Mouse (Mus musculus): Measurements from ENCODE around the gene Ccdc160. TPM values are rescaled to one million over a fixed set of nuclear protein-coding genes. Genes with fewer than 3 reads are reported as not detected.

The Ccdc160 gene
- polyA plus RNA-seq, 1 experiment from 2014 or later, result 0.69 TPM

DNA sequence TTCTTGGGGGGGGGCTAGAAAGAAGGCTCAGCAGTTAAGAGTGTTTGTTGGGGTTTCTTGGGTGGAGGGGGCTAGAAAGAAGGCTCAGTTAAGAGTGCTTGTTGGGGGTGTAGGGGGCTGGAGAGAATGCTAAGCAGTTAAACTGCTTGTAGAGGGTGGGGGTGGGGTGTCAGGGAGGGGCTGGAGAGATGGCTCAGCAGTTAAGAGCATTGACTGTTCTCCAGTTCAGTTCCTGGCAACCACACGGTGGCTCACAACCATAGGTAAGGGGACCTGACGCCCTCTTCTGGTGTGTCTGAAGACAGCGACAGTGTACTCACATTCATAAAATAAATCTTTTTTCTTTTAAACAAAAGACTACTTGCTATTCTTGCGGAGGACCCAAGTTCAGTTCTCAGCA is 28.8 kb upstream of the Ccdc160 start:
- Histone ChIP-seq H3K4me2 (no peak overlapping the region), H3K9me3 (replicated peaks) (no peaks in the 10 kb centered on the region), H3K4me3 (no peak overlapping the region), H3K4me1 (replicated peaks) (no peaks in the 10 kb centered on the region), H3K9ac (no peak overlapping the region), H3K27me3 (replicated peaks) (no peaks in the 10 kb centered on the region), H3K36me3 (no peaks in the 10 kb centered on the region), H3K27ac (ENCODE audit: poor library complexity, severe bottlenecking) (no peak overlapping the region)
- ATAC-seq (ENCODE audit: insufficient number of reproducible peaks, low FRiP score), result no peak
- WGBS, result 55% methylated on average over 4 of the region's 4 CpGs

DNA sequence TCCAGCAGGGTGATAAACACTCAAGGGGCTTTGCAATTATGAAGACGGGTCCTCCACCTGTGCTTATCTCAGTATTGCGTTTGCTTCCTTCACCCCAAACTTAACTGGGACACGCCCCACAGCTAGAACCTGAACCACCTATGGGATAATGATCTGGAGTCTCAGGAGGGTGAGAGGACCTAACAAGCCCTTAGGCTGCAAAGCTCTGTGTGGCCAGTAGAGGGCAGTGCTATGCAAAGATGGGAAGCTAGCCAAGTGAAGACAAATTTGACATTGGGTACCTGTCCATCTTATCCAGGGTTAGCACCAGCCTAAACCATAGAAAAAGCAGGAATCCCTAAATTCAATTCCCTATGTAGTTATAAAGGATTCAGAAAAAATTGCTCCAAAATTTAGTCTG is 15.0 kb upstream of the Ccdc160 start:
- Histone ChIP-seq H3K36me3 (no peaks in the 10 kb centered on the region), H3K27ac (ENCODE audit: poor library complexity, severe bottlenecking) (no peak overlapping the region), H3K4me3 (no peak overlapping the region), H3K27me3 (replicated peaks) (no peaks in the 10 kb centered on the region), H3K9ac (no peak overlapping the region), H3K4me2 (no peak overlapping the region), H3K4me1 (replicated peaks) (no peaks in the 10 kb centered on the region), H3K9me3 (replicated peaks) (no peaks in the 10 kb centered on the region)
- 30% methylated on average over 3 of the region's 3 CpGs for WGBS
- no peak for ATAC-seq (ENCODE audit: insufficient number of reproducible peaks, low FRiP score)

DNA sequence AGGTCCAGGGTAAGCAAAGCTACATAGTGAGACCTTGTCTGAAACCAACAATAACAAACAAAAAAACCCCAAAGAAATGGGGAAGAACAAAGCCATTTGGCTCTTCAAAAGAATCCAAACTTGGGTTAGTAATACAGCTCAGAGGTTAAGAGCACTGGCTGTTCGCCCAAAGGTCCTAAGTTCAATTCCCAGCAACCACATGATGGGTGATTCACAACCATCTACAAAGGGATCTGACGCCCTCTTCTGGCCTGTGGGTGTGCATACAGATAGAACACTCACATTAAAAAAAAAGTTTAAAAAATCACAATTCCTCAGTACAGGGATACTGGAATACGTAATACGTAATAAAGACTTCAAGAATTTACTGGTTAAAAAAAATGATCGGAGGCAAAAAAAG is 13.3 kb upstream of the Ccdc160 start:
- H3K4me3 ChIP-seq, result no peak overlapping the region
- H3K4me2 ChIP-seq, result no peak overlapping the region
- no peak for ATAC-seq (ENCODE audit: insufficient number of reproducible peaks, low FRiP score)
- WGBS, result 73% methylated on average over 5 of the region's 5 CpGs
- no peaks in the 10 kb centered on the region for H3K27me3 ChIP-seq (replicated peaks)
- H3K36me3 ChIP-seq, result no peaks in the 10 kb centered on the region
- no peak overlapping the region for H3K9ac ChIP-seq
- H3K4me1 ChIP-seq (replicated peaks), result no peaks in the 10 kb centered on the region
- no peaks in the 10 kb centered on the region for H3K9me3 ChIP-seq (replicated peaks)
- H3K27ac ChIP-seq (ENCODE audit: poor library complexity, severe bottlenecking), result no peak overlapping the region

DNA sequence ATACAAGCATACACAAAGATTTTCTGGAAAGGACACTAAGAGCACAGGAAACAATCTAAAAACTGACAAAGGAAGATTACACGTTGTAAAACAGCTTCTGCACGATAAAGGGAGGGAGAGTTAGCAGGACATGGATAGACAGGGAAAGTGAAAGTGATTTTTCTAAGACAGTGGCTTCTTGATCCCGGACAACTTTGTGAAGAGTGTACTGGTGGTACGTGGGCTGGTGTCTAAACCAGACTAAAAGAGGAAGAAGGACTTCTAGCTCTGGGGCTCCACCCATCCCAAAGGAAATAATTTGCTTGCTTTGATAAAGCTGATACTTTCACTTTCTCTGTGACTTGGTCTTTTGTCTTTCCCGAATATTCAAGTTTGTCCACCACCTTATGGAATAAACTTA is 7.1 kb upstream of the Ccdc160 start:
- Histone ChIP-seq H3K4me2 (no peak overlapping the region; the same call in 1 of the 2 replicates), H3K4me3 (no peak overlapping the region)

DNA sequence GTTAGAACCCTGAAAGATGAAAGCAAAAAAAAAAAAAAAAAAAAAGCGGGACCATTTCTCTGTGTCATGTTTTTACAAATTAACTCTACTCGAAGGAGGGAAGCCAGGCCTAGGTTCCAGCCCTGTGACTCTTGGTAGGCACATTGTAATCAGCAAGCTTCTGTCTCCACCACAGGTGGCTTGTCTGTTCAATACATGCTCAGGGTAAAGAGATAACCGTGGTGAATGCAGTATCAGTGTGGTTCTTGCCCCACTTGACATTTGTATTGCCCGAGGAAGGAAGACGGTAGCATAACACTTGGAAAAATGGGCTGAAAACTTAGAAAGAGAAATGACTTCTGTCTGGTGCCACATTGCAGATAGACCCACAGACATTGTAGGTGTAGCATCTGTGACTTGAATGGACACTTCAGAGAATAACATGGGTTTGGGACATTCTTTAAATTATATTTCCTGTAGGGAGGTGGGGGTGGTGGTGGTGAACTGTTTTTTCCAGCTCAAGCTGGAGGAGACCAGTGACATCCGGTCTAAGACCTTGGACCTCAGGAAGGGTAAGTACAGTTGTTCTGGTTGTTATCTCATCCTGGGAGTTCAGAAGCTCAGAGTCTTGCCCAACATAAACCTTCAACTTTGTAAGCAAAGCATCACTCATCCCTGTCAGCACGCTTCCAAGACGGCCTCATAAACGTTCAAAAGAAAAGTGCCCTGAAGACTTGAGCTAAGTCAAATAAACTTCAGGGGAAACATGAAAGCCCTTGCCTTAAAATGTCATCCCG is 1.1 kb downstream of the Ccdc160 start:
- no peak overlapping the region for H3K4me3 ChIP-seq
- H3K36me3 ChIP-seq, result no peaks in the 10 kb centered on the region
- H3K4me1 ChIP-seq (replicated peaks), result no peaks in the 10 kb centered on the region
- ATAC-seq (ENCODE audit: insufficient number of reproducible peaks, low FRiP score), result no peak
- WGBS, result 35% methylated on average over 10 of the region's 10 CpGs
- H3K9ac ChIP-seq, result no peak overlapping the region
- H3K9me3 ChIP-seq (replicated peaks), result no peaks in the 10 kb centered on the region
- no peak overlapping the region for H3K27ac ChIP-seq (ENCODE audit: poor library complexity, severe bottlenecking)
- no peaks in the 10 kb centered on the region for H3K27me3 ChIP-seq (replicated peaks)
- no peak overlapping the region for H3K4me2 ChIP-seq

More for the DNA sequence above, 7.1 kb upstream of the Ccdc160 start:
- Histone ChIP-seq H3K4me1 (replicated peaks) (no peaks in the 10 kb centered on the region), H3K27ac (ENCODE audit: poor library complexity, severe bottlenecking) (no peak overlapping the region), H3K36me3 (no peaks in the 10 kb centered on the region), H3K9me3 (replicated peaks) (no peaks in the 10 kb centered on the region), H3K9ac (no peak overlapping the region), H3K27me3 (replicated peaks) (no peaks in the 10 kb centered on the region)
- ATAC-seq (ENCODE audit: insufficient number of reproducible peaks, low FRiP score), result no peak
- 52% methylated on average over 5 of the region's 5 CpGs for WGBS

DNA sequence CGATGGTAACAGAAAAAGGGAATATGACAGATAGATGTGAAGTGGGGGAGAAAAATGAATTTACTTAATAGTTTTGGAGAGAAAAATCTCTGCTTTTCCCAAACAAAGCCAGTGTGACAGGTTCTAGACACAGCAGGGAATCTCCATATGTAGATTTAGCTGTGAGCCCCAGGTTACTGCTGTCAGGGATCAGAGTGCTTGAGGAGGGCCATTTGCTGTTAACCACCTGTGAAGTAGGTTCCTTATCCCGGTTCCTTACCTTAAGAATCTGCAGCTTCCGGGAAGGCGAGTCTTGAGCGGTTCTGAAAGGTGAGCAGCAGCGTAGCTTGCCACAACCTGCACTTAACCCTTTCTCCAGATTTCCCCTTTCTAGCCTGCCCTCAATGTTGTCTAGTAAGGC is 1.9 kb downstream of the Ccdc160 start:
- H3K27me3 ChIP-seq (replicated peaks), result no peaks in the 10 kb centered on the region
- no peak overlapping the region for H3K4me3 ChIP-seq
- H3K27ac ChIP-seq (ENCODE audit: poor library complexity, severe bottlenecking), result no peak overlapping the region
- no peak overlapping the region for H3K9ac ChIP-seq
- H3K9me3 ChIP-seq (replicated peaks), result no peaks in the 10 kb centered on the region
- no peaks in the 10 kb centered on the region for H3K36me3 ChIP-seq
- ATAC-seq (ENCODE audit: insufficient number of reproducible peaks, low FRiP score), result no peak
- no peaks in the 10 kb centered on the region for H3K4me1 ChIP-seq (replicated peaks)
- WGBS, result 42% methylated on average over 6 of the region's 6 CpGs
- no peak overlapping the region for H3K4me2 ChIP-seq

DNA sequence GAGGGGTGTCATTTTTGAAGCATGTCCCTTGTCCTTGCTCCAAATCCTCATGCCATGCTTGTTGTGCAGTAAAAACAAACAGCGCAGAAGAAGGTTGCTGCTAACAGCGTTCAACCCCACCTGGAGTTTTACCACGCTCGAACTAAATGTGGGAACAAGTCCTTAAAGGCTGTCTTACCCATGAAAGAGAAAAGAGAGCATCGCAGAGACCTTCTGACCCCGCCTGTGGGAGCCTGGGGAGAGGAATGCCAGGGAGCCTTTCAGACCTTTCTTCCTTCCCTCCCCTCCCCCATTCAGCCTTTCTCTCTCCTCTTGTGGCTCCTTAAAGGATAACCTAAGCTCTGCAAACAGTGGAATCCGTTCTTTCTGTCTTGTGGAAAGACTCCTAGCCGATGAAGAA is 4.8 kb downstream of the Ccdc160 start:
- H3K36me3 ChIP-seq, result no peaks in the 10 kb centered on the region
- WGBS, result 25% methylated on average over 8 of the region's 8 CpGs
- no peak overlapping the region for H3K4me2 ChIP-seq
- H3K27ac ChIP-seq (ENCODE audit: poor library complexity, severe bottlenecking), result no peak overlapping the region
- H3K27me3 ChIP-seq (replicated peaks), result no peaks in the 10 kb centered on the region
- no peaks in the 10 kb centered on the region for H3K4me1 ChIP-seq (replicated peaks)
- H3K9ac ChIP-seq, result no peak overlapping the region
- H3K4me3 ChIP-seq, result no peak overlapping the region
- no peaks in the 10 kb centered on the region for H3K9me3 ChIP-seq (replicated peaks)
- ATAC-seq (ENCODE audit: insufficient number of reproducible peaks, low FRiP score), result no peak

DNA sequence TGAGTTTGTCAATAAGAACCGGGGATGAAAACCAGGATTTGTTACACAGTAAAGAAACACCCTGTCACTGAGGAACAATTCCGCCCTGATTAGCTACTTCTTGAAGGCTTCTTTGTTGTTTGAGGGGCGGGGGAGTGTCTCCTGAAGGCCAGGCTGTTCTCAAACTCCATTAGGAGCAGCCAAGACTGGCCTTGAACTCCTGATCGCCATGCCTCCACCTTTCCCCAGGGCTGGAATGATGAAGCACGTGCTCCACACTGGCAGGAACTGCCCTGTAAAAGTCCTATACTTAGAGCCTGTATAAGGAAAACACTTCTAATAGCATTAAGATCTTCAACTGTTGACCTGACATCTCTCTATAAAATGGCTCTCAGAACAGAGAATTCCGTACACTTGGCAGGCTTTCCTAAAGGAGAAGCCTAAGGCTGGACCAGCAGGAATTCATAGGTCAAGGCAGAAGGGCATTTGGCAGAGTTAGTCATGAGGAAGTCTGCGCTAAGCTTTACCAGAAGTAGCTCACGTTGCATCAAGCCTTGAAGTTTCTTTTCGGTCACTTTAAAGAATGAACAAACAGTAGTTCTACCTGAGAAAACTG is 6.1 kb downstream of the Ccdc160 start:
- Histone ChIP-seq H3K4me2 (no peak overlapping the region), H3K9me3 (replicated peaks) (no peaks in the 10 kb centered on the region), H3K4me1 (replicated peaks) (no peaks in the 10 kb centered on the region), H3K4me3 (no peak overlapping the region), H3K27me3 (replicated peaks) (no peaks in the 10 kb centered on the region), H3K36me3 (no peaks in the 10 kb centered on the region), H3K27ac (ENCODE audit: poor library complexity, severe bottlenecking) (no peak overlapping the region), H3K9ac (no peak overlapping the region)
- 67% methylated on average over 9 of the region's 9 CpGs for WGBS
- ATAC-seq (ENCODE audit: insufficient number of reproducible peaks, low FRiP score), result no peak

DNA sequence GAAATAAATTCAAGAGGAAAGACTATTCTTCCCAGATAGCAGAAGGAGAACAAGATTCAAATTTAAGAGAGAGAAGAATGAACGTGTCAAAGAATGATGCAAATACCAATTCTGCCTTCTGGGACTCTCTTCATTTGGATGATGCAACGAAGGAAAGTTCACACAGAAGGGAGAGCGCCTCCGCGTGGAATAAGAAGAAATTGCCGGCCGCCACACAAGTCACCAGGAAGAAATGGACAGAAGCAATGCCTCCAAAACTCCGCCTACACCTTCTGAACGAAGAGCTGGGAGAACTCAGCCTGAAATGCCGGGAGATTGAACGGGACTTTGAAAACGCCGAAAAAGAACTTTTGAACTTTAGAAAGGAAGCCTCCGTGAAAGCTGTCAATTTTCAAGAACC is 7.3 kb downstream of the Ccdc160 start:
- Histone ChIP-seq H3K4me3 (no peak overlapping the region), H3K9ac (no peak overlapping the region), H3K4me2 (no peak overlapping the region), H3K4me1 (replicated peaks) (no peaks in the 10 kb centered on the region), H3K36me3 (no peaks in the 10 kb centered on the region), H3K27me3 (replicated peaks) (no peaks in the 10 kb centered on the region), H3K27ac (ENCODE audit: poor library complexity, severe bottlenecking) (no peak overlapping the region), H3K9me3 (replicated peaks) (no peaks in the 10 kb centered on the region)
- WGBS, result 55% methylated on average over 14 of the region's 14 CpGs
- ATAC-seq (ENCODE audit: insufficient number of reproducible peaks, low FRiP score), result no peak

DNA sequence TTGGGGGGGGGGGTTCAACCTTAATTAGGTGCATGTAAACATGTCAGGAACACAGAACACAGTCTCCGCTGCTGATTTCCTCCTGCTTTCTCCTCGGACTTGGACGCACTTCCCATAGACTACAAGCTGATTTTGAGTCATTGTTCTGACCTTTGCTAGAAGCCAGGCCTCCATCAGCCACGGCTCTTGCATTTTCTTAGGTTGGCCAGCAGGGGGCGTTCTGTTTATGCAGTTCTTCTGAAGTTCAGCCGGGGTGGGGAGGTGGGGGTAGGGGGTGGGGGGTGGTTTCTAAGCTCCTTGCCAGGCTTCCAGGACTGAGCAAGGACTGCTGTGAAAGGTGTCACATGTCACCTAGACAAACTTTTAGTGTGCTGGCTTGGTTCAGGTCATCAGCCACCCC is 8.6 kb downstream of the Ccdc160 start:
- 27% methylated on average over 6 of the region's 6 CpGs for WGBS
- H3K27me3 ChIP-seq (replicated peaks), result no peaks in the 10 kb centered on the region
- no peak overlapping the region for H3K9ac ChIP-seq
- no peak overlapping the region for H3K27ac ChIP-seq (ENCODE audit: poor library complexity, severe bottlenecking)
- no peaks in the 10 kb centered on the region for H3K4me1 ChIP-seq (replicated peaks)
- H3K4me3 ChIP-seq, result no peak overlapping the region
- ATAC-seq (ENCODE audit: insufficient number of reproducible peaks, low FRiP score), result no peak
- no peaks in the 10 kb centered on the region for H3K36me3 ChIP-seq
- H3K4me2 ChIP-seq, result no peak overlapping the region
- H3K9me3 ChIP-seq (replicated peaks), result no peaks in the 10 kb centered on the region

DNA sequence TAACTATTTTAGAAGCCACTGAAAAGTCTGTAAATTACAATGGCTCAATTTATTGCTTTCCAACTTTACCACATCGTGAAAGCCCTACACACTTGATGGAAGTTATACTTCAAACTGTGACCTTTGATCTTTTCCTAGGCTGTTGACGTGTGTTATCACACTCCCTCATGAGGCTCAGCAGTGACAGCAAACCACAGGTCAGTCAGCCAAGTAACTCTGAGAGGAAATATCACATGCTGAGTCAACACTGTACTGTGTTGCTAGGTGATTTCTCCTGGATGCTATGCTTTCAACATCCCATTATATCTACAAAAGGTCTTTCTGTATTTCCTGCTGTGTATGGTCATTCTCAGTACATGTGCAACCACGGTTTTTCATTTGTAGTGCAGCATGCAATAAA is 28.3 kb downstream of the Ccdc160 start:
- ATAC-seq (ENCODE audit: insufficient number of reproducible peaks, low FRiP score), result no peak
- Histone ChIP-seq H3K27me3 (replicated peaks) (no peaks in the 10 kb centered on the region; the same call in 1 of the 2 replicates), H3K4me2 (no peak overlapping the region), H3K9ac (no peak overlapping the region), H3K4me3 (no peak overlapping the region), H3K9me3 (replicated peaks) (no peaks in the 10 kb centered on the region), H3K4me1 (replicated peaks) (no peaks in the 10 kb centered on the region), H3K36me3 (no peaks in the 10 kb centered on the region), H3K27ac (ENCODE audit: poor library complexity, severe bottlenecking) (no peak overlapping the region)
- 22% methylated on average over 3 of the region's 3 CpGs for WGBS

Data from heart, embryonic 12.5 days (tissue).